Mouse (Mus musculus) embryo, embryonic 10.5 days (tissue): ENCODE measurements around the gene Usp49.
"Not testable (repeated sequence)": the region's sequence is repeated elsewhere in the genome, so short reads cannot be mapped to it uniquely, and the experiment has no call there.

Experiments
- DNase-seq: peaks from one replicate; pipeline ENCODE4 v3.0.0-alpha.2; 2015; ENCODE audit warnings: low spot score

The Usp49 gene

GRCm38 (mm10) chr17:47610849-47611660 is 19.4 kb upstream of the Usp49 start, which contains the start of the genes Bysl, Med20 and Gm20517:
Gene Bysl (minus strand): TSS chr17:47611492.
Gene Med20 (plus strand): TSS chr17:47611582.
Gene Gm20517 (plus strand): TSS chr17:47611589.
- peak; percentile 98 for DNase-seq

GRCm38 (mm10) chr17:47611661-47611982 is 18.9 kb upstream of the Usp49 start:
- no peak for DNase-seq

- peak; percentile 12 for DNase-seq
Measured at GRCm38 (mm10) chr17:47614018-47614417, 16.5 kb upstream of the Usp49 start.

- DNase-seq: no peak
Measured at GRCm38 (mm10) chr17:47616119-47616518, 14.4 kb upstream of the Usp49 start.

GRCm38 (mm10) chr17:47616652-47617051 is 13.8 kb upstream of the Usp49 start:
- DNase-seq: no peak

GRCm38 (mm10) chr17:47617605-47618307 is 12.7 kb upstream of the Usp49 start:
- no peak for DNase-seq

- no peak for DNase-seq
Measured at GRCm38 (mm10) chr17:47618556-47619311, 11.8 kb upstream of the Usp49 start.

- DNase-seq: no peak
Measured at GRCm38 (mm10) chr17:47622912-47623554, 7.5 kb upstream of the Usp49 start.

- DNase-seq: not testable (repeated sequence)
Measured at GRCm38 (mm10) chr17:47624572-47624971, 5.9 kb upstream of the Usp49 start.

- no peak for DNase-seq
Measured at GRCm38 (mm10) chr17:47625088-47625487, 5.4 kb upstream of the Usp49 start.

- no peak for DNase-seq
Measured at GRCm38 (mm10) chr17:47626031-47626430, 4.5 kb upstream of the Usp49 start.

- no peak for DNase-seq
Measured at GRCm38 (mm10) chr17:47627791-47628190, 2.7 kb upstream of the Usp49 start.

GRCm38 (mm10) chr17:47628851-47629676 is 1.4 kb upstream of the Usp49 start:
- peak; percentile 97 for DNase-seq

GRCm38 (mm10) chr17:47629717-47630677 is 493 bp upstream of the Usp49 start:
- DNase-seq: peak; percentile 41

GRCm38 (mm10) chr17:47632181-47632840 is 1.8 kb downstream of the Usp49 start:
- no peak for DNase-seq

- DNase-seq: no peak
Measured at GRCm38 (mm10) chr17:47633999-47634770, 3.7 kb downstream of the Usp49 start.

- DNase-seq: no peak
Measured at GRCm38 (mm10) chr17:47642992-47643391, 12.5 kb downstream of the Usp49 start.

GRCm38 (mm10) chr17:47646683-47647082 is 16.2 kb downstream of the Usp49 start:
- peak; percentile 90 for DNase-seq

GRCm38 (mm10) chr17:47648966-47649365 is 18.5 kb downstream of the Usp49 start:
- peak; percentile 32 for DNase-seq
